Mouse (Mus musculus) kidney, embryonic 14.5 days (tissue): ENCODE data around the gene Kcnab1. TPM values are rescaled to one million over a fixed set of nuclear protein-coding genes. Genes with fewer than 3 reads are reported as not detected.

Experiments
- ATAC-seq: fragments of 200-750 bp; cut with Nextera tagmentation; 2 replicates; pipeline ENCODE4 v1.8.0; 2017; ENCODE audit warnings: moderate number of reproducible peaks, mild to moderate bottlenecking, moderate TSS enrichment, moderate library complexity; ENCODE audit not compliant: low FRiP score, low TSS enrichment
- H3K27ac ChIP-seq: fragments of 300-500 bp; sonication (generic); 2 replicates; pipeline ENCODE4 v1.5.1; 2014; ENCODE audit warnings: low read depth, mild to moderate bottlenecking, low read length, moderate library complexity, mixed read lengths
- H3K27me3 ChIP-seq: fragments of 300-500 bp; sonication (generic); 2 replicates; pipeline ENCODE4 v1.6.1; 2014; ENCODE audit warnings: mild to moderate bottlenecking, low read length; ENCODE audit not compliant: control insufficient read depth, insufficient read depth
- H3K36me3 ChIP-seq: fragments of 300-500 bp; sonication (generic); 2 replicates; pipeline ENCODE4 v1.6.1; 2014; ENCODE audit warnings: low read length, mixed read lengths; ENCODE audit not compliant: control insufficient read depth, insufficient read depth
- H3K4me1 ChIP-seq: fragments of 300-500 bp; sonication (generic); 2 replicates; pipeline ENCODE4 v1.6.1; 2014; ENCODE audit warnings: low read length, mixed read lengths; ENCODE audit not compliant: control insufficient read depth, insufficient read depth
- H3K4me2 ChIP-seq: fragments of 300-500 bp; sonication (generic); replicated peaks from 2 replicates; pipeline ENCODE4 v1.6.1; 2014; ENCODE audit warnings: low read depth, mild to moderate bottlenecking, low read length
- H3K4me3 ChIP-seq: fragments of 300-500 bp; sonication (generic); 2 replicates; pipeline ENCODE4 v1.5.1; 2014; ENCODE audit warnings: mild to moderate bottlenecking, low read length
- H3K9ac ChIP-seq: fragments of 300-500 bp; sonication (generic); 2 replicates; pipeline ENCODE4 v1.6.1; 2014; ENCODE audit warnings: low read depth, mild to moderate bottlenecking, low read length, moderate library complexity
- H3K9me3 ChIP-seq: fragments of 300-500 bp; sonication (generic); 2 replicates; pipeline ENCODE4 v1.6.1; 2016; ENCODE audit warnings: low read length; ENCODE audit not compliant: control insufficient read depth
- WGBS: fragments of 180-500 bp; shearing (Covaris S2); extraction: QIAGEN DNeasy Blood & Tissue Kit; methylation state at CpG from one replicate; pipeline ENCODE4 v1.1.7; 2014; 5-methylcytosine and 5-hydroxymethylcytosine counted together
- polyA plus RNA-seq: library from polyadenylated mRNA; unstranded; fragments of >200 nt; fragmentation: Nextera tagmentation; extraction: Ambion mirVana; gene quantifications from 2 replicates; pipeline ENCODE4 v1.2.1, GENCODE M21; 2014

The Kcnab1 gene
- polyA plus RNA-seq, 1 experiment from 2014 or later, result 3.5 TPM

- Histone ChIP-seq H3K27me3 (no peaks in the 10 kb centered on the region), H3K4me2 (no peak overlapping the region), H3K4me3 (no peak overlapping the region), H3K9me3 (no peaks in the 10 kb centered on the region), H3K4me1 (no peaks in the 10 kb centered on the region), H3K36me3 (peaks cover 6% of the 10 kb centered on the region; the same call in 1 of the 2 replicates), H3K27ac (no peak overlapping the region), H3K9ac (no peak overlapping the region)
- ATAC-seq, result no peak
- WGBS, result 71% methylated on average over 10 of the region's 10 CpGs
These were observed 256.9 kb downstream of the Kcnab1 start for GRCm38 (mm10) chr3:65365921-65366710.

GRCm38 (mm10) chr3:65367944-65368343 is 258.8 kb downstream of the Kcnab1 start:
- H3K4me3 ChIP-seq, result no peak overlapping the region
- WGBS, result 73% methylated on average over 4 of the region's 4 CpGs
- no peaks in the 10 kb centered on the region for H3K9me3 ChIP-seq

GRCm38 (mm10) chr3:65372552-65372951 is 263.4 kb downstream of the Kcnab1 start:
- no peak overlapping the region for H3K9ac ChIP-seq
- 93% methylated on average over 4 of the region's 4 CpGs for WGBS
- no peaks in the 10 kb centered on the region for H3K27me3 ChIP-seq
- no peak overlapping the region for H3K27ac ChIP-seq
- no peaks in the 10 kb centered on the region for H3K9me3 ChIP-seq
- ATAC-seq, result no peak
- H3K4me2 ChIP-seq, result no peak overlapping the region
- no peak overlapping the region for H3K4me3 ChIP-seq
- H3K36me3 ChIP-seq, result peaks cover 27% of the 10 kb centered on the region
- H3K4me1 ChIP-seq, result no peaks in the 10 kb centered on the region

More at GRCm38 (mm10) chr3:65367944-65368343, 258.8 kb downstream of the Kcnab1 start:
- Histone ChIP-seq H3K27me3 (no peaks in the 10 kb centered on the region), H3K9ac (no peak overlapping the region), H3K36me3 (peaks cover 19% of the 10 kb centered on the region), H3K4me1 (no peaks in the 10 kb centered on the region), H3K4me2 (no peak overlapping the region), H3K27ac (no peak overlapping the region)
- no peak for ATAC-seq

- no peaks in the 10 kb centered on the region for H3K27me3 ChIP-seq
- H3K9me3 ChIP-seq, result no peaks in the 10 kb centered on the region
- no peak overlapping the region for H3K9ac ChIP-seq
- H3K4me2 ChIP-seq, result no peak overlapping the region
- no peaks in the 10 kb centered on the region for H3K4me1 ChIP-seq
- WGBS, result 80% methylated on average over 5 of the region's 5 CpGs
- H3K27ac ChIP-seq, result no peak overlapping the region
- no peak overlapping the region for H3K4me3 ChIP-seq
- peaks cover 26% of the 10 kb centered on the region for H3K36me3 ChIP-seq
- ATAC-seq, result no peak
These were observed 264.5 kb downstream of the Kcnab1 start for GRCm38 (mm10) chr3:65373594-65374182.

GRCm38 (mm10) chr3:65374729-65375128 is 265.5 kb downstream of the Kcnab1 start:
- WGBS, result 84% methylated on average over 3 of the region's 3 CpGs
- Histone ChIP-seq H3K4me1 (no peaks in the 10 kb centered on the region), H3K9me3 (no peaks in the 10 kb centered on the region), H3K4me3 (no peak overlapping the region), H3K27me3 (no peaks in the 10 kb centered on the region), H3K9ac (no peak overlapping the region), H3K4me2 (no peak overlapping the region), H3K27ac (no peak overlapping the region), H3K36me3 (peaks cover 34% of the 10 kb centered on the region)
- no peak for ATAC-seq

- Histone ChIP-seq H3K4me3 (no peak overlapping the region), H3K36me3 (peaks cover 50% of the 10 kb centered on the region), H3K9me3 (no peaks in the 10 kb centered on the region), H3K4me2 (no peak overlapping the region), H3K27ac (no peak overlapping the region), H3K9ac (no peak overlapping the region), H3K27me3 (no peaks in the 10 kb centered on the region), H3K4me1 (no peaks in the 10 kb centered on the region)
- no peak for ATAC-seq
These were observed 269.5 kb downstream of the Kcnab1 start for GRCm38 (mm10) chr3:65378724-65379123.

- no peaks in the 10 kb centered on the region for H3K4me1 ChIP-seq
- no peak overlapping the region for H3K4me2 ChIP-seq
- WGBS, result 83% methylated on average over 4 of the region's 4 CpGs
- peaks cover 62% of the 10 kb centered on the region for H3K36me3 ChIP-seq
- no peak overlapping the region for H3K9ac ChIP-seq
- H3K4me3 ChIP-seq, result no peak overlapping the region
- ATAC-seq, result no peak
- no peaks in the 10 kb centered on the region for H3K9me3 ChIP-seq
- H3K27me3 ChIP-seq, result no peaks in the 10 kb centered on the region
- H3K27ac ChIP-seq, result no peak overlapping the region
These were observed 270.8 kb downstream of the Kcnab1 start for GRCm38 (mm10) chr3:65379884-65380539.

- WGBS, result 85% methylated on average over 4 of the region's 4 CpGs
- no peak overlapping the region for H3K4me3 ChIP-seq
- no peak overlapping the region for H3K4me2 ChIP-seq
- no peaks in the 10 kb centered on the region for H3K27me3 ChIP-seq
- no peak overlapping the region for H3K27ac ChIP-seq
- no peak for ATAC-seq
- H3K9me3 ChIP-seq, result no peaks in the 10 kb centered on the region
- peaks cover 73% of the 10 kb centered on the region for H3K36me3 ChIP-seq
- no peak overlapping the region for H3K9ac ChIP-seq
- no peaks in the 10 kb centered on the region for H3K4me1 ChIP-seq
These were observed 271.9 kb downstream of the Kcnab1 start for GRCm38 (mm10) chr3:65381094-65381493.

GRCm38 (mm10) chr3:65384431-65384830 is 275.2 kb downstream of the Kcnab1 start:
- ATAC-seq, result no peak
- Histone ChIP-seq H3K36me3 (peaks cover 91% of the 10 kb centered on the region), H3K9me3 (no peaks in the 10 kb centered on the region), H3K9ac (no peak overlapping the region), H3K4me3 (no peak overlapping the region), H3K27me3 (no peaks in the 10 kb centered on the region), H3K27ac (no peak overlapping the region), H3K4me1 (no peaks in the 10 kb centered on the region), H3K4me2 (no peak overlapping the region)
- WGBS, result 73% methylated on average over 3 of the region's 3 CpGs
